Mouse (Mus musculus) bone marrow, adult 2 months (tissue): ENCODE data around the gene Ap3d1.

Experiments
- CTCF ChIP-seq: fragments of 200-500 bp; IDR thresholded peaks from 2 replicates; pipeline ENCODE4 v1.5.1; 2011; ENCODE audit warnings: low read length, control low read depth; ENCODE audit not compliant: control insufficient read depth, insufficient read depth
- POLR2A ChIP-seq: fragments of 200-500 bp; IDR thresholded peaks from 2 replicates; pipeline ENCODE4 v1.6.1; 2011; ENCODE audit warnings: low read depth, mild to moderate bottlenecking, control low read depth, low read length, borderline replicate concordance; ENCODE audit not compliant: control insufficient read depth

GRCm38 (mm10) chr10:80698605-80699004 is 43.5 kb downstream of the Ap3d1 start:
- TF ChIP-seq CTCF (no peak), POLR2A (no peak; the same call in 1 of the 2 replicates)
